Mouse (Mus musculus): Measurements from ENCODE around the gene Sypl. TPM values are rescaled to one million over a fixed set of nuclear protein-coding genes. Genes with fewer than 3 reads are reported as not detected.

The Sypl gene
- polyA plus RNA-seq, 1 experiment from 2014 or later, result 136 TPM

DNA sequence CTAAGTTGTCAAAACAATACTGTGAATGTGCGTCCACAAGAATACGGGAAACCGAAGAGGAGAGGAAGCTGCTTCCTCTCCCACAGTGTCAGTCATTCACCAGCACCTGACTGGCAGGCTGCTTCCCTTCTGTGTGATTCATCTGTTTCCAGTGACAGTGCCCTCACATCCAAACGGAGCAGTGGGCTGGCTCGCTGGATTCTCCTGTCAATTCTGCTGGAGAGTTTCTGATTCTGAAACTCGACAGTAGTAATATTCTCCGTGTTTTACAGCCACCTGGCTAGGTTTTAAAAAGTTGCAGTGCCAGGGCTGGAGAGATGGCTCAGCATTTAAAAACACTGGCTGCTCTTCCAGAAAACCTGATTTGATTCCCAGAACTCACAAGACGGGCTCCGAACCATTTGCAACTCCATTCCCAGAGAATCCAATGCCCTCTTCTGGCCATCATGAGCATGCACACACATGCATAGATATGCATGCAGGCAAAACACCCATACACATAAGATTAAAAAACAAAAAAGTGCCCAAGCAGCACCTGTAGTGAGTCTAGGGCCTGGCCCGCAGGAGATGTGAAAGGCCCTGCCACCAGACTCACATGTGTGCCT, 26.4 kb upstream of the Sypl start:
- Histone ChIP-seq H3K79me2 (ENCODE audit: inconsistent target) (no peaks in the 10 kb centered on the region), H3K4me3 (ENCODE audit: inconsistent target) (no peak overlapping the region), H3K36me3 (ENCODE audit: inconsistent target) (no peaks in the 10 kb centered on the region), H3K27ac (no peak overlapping the region)
- 87% methylated on average over 10 of the region's 10 CpGs for WGBS (ENCODE audit: missing documents)

DNA sequence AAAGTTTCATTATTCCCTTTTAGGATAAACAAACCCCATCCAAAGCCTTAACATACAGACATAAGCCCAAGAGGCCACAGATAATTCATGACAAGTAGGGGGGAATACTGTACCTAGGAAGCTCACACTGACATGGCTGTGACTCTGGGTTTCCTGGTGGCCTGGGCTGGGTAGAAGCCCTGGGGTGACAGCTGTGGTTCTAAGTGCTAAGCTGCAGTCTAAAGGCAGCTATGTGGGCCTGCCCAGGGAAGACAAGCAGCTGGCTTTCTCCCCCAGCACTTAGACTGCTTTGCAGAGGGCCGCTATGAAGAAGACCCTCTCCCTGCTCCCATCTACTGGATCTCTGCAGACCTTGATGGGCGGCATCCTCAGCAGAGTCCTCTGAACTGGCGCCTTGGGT, 25.5 kb upstream of the Sypl start:
- WGBS (ENCODE audit: missing documents), result 100% methylated on average over 3 of the region's 3 CpGs

DNA sequence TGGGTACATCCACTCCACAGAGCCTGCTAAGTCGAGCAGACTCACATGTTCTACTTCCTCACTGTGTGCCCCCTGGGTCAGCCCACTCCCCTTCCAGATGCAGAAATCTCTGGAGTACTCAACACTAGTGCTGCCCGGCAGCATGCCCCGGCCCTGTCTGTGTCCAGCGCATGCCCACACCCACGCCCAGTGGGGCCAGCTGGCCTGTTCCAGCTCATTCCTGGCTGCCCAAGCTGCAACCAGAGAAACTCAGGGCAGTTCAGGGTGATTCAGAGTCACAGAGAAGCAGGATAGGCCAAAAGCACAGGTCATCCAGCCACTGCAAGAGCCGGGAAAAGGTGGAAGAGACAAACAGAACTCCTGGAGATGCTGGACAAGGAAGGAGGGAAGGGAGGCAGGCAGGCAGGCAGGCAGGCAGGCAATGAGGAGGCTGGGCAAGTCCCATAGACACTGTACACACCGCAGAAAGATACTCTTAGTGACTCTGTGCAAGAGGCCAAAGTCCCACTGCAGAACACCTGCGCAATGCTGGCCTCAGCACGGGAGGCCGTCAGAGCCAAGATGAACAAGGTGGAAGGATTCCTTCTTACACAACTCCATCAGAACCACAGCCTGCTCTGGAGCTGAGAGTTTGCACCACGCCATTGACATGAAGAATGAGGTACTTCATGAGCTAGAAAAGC, 23.7 kb upstream of the Sypl start:
- Histone ChIP-seq H3K4me3 (ENCODE audit: inconsistent target) (no peak overlapping the region), H3K27ac (no peak overlapping the region), H3K36me3 (ENCODE audit: inconsistent target) (no peaks in the 10 kb centered on the region), H3K79me2 (ENCODE audit: inconsistent target) (no peaks in the 10 kb centered on the region)
- WGBS (ENCODE audit: missing documents), result 95% methylated on average over 11 of the region's 11 CpGs

More for the DNA sequence above, 25.5 kb upstream of the Sypl start:
- no peaks in the 10 kb centered on the region for H3K79me2 ChIP-seq (ENCODE audit: inconsistent target)
- H3K4me3 ChIP-seq (ENCODE audit: inconsistent target), result no peak overlapping the region
- no peaks in the 10 kb centered on the region for H3K36me3 ChIP-seq (ENCODE audit: inconsistent target)
- no peak overlapping the region for H3K27ac ChIP-seq

DNA sequence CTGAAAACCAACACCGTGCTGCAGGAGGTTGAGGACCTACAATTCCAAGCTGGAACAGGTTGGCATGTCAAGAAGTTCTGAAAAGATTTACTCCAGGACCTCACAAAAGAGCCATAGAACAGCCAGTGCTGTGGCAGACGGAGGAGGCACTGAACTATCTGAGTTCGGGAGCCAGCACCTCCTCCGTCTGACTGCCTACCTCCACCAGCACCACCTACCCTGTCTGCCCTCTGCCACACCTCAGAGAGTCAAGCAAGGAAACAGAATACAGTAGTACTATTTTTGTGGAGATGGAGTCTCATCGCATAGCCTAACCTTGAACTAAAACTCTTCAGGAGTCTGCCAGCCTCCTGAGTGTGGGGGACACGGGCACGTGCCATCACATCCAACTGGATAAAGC, 23.1 kb upstream of the Sypl start:
- H3K79me2 ChIP-seq (ENCODE audit: inconsistent target), result no peaks in the 10 kb centered on the region
- H3K4me3 ChIP-seq (ENCODE audit: inconsistent target), result no peak overlapping the region
- H3K36me3 ChIP-seq (ENCODE audit: inconsistent target), result no peaks in the 10 kb centered on the region
- H3K27ac ChIP-seq, result no peak overlapping the region
- WGBS (ENCODE audit: missing documents), result 95% methylated on average over 7 of the region's 7 CpGs

DNA sequence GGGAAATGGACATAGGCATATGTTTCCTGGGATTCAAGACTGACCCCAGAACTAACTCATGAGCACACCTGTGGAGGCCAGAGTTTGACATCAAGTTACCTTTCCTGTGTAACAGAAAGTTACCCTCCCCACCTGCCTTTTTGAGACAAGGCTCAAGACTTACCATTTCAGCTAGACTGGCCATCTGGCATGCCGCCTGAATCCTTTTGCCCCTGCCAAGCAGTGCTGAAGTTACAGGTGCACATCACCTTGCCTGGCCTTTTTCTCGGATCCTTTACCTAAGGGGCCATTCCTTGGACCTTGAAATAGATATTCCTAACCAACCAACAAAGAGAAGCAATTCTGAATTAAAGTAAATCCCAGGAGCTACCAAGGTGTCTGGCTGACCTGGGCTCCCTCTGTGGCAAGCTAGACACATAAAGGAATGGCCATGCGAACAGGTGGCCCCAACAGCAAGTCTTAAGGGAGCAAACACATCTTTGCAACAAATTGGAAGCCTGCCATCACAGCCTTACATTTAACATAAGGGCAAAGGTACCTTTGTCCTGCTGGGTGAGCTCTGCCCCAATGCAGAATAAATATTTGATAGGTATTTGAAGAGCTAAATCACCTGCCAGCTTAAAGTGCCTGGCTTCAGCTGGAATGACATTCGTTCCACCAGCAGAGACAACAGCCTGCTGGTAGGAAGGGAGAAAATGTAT, 17.3 kb upstream of the Sypl start:
- H3K79me2 ChIP-seq (ENCODE audit: inconsistent target), result no peaks in the 10 kb centered on the region
- no peaks in the 10 kb centered on the region for H3K36me3 ChIP-seq (ENCODE audit: inconsistent target)
- no peak overlapping the region for H3K27ac ChIP-seq
- 88% methylated on average over 4 of the region's 4 CpGs for WGBS (ENCODE audit: missing documents)
- H3K4me3 ChIP-seq (ENCODE audit: inconsistent target), result no peak overlapping the region

- Histone ChIP-seq H3K27ac (no peak overlapping the region), H3K36me3 (ENCODE audit: inconsistent target) (no peaks in the 10 kb centered on the region), H3K79me2 (ENCODE audit: inconsistent target) (no peaks in the 10 kb centered on the region), H3K4me3 (ENCODE audit: inconsistent target) (no peak overlapping the region)
- WGBS (ENCODE audit: missing documents), result 100% methylated on average over 4 of the region's 4 CpGs
Measured at GRCm38 (mm10) chr12:32941141-32941540, 12.6 kb upstream of the Sypl start.

GRCm38 (mm10) chr12:32943347-32943746, 10.3 kb upstream of the Sypl start:
- H3K27ac ChIP-seq, result peak overlapping the region; percentile 25
- no peaks in the 10 kb centered on the region for H3K36me3 ChIP-seq (ENCODE audit: inconsistent target)
- 32% methylated on average over 4 of the region's 4 CpGs for WGBS (ENCODE audit: missing documents)
- no peaks in the 10 kb centered on the region for H3K79me2 ChIP-seq (ENCODE audit: inconsistent target)
- no peak overlapping the region for H3K4me3 ChIP-seq (ENCODE audit: inconsistent target)

DNA sequence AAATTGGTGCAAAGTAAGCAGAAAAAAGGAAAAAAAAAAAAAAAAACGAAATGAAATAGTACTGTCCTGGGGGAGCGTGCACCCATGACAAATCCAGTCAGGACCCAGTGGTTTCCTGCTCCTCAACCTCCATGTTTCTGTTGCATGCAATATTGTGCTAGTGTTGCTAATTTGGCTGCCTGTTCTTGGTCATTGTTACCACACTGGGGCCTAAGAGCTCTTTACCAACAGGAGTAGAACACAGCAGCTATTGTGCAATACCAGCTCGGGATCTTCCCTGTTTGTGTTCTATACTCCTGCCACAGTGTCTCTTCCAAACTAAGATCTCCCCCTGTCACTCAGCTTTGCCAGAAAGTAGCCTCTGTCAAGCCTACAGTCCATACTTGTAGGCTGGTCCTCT, 9.7 kb upstream of the Sypl start:
- WGBS (ENCODE audit: missing documents), result 7% methylated on average over 3 of the region's 3 CpGs
- no peaks in the 10 kb centered on the region for H3K79me2 ChIP-seq (ENCODE audit: inconsistent target)
- H3K36me3 ChIP-seq (ENCODE audit: inconsistent target), result no peaks in the 10 kb centered on the region
- no peak overlapping the region for H3K4me3 ChIP-seq (ENCODE audit: inconsistent target)
- H3K27ac ChIP-seq, result peak overlapping the region; percentile 25

GRCm38 (mm10) chr12:32944884-32945454, 8.7 kb upstream of the Sypl start:
- Histone ChIP-seq H3K36me3 (ENCODE audit: inconsistent target) (no peaks in the 10 kb centered on the region), H3K4me3 (ENCODE audit: inconsistent target) (no peak overlapping the region), H3K27ac (no peak overlapping the region), H3K79me2 (ENCODE audit: inconsistent target) (no peaks in the 10 kb centered on the region)
- WGBS (ENCODE audit: missing documents), result 90% methylated on average over 8 of the region's 8 CpGs

- Histone ChIP-seq H3K4me3 (ENCODE audit: inconsistent target) (no peak overlapping the region), H3K36me3 (ENCODE audit: inconsistent target) (no peaks in the 10 kb centered on the region), H3K79me2 (ENCODE audit: inconsistent target) (no peaks in the 10 kb centered on the region), H3K27ac (no peak overlapping the region)
- 52% methylated on average over 4 of the region's 4 CpGs for WGBS (ENCODE audit: missing documents)
Measured at GRCm38 (mm10) chr12:32946376-32946775, 7.3 kb upstream of the Sypl start.

DNA sequence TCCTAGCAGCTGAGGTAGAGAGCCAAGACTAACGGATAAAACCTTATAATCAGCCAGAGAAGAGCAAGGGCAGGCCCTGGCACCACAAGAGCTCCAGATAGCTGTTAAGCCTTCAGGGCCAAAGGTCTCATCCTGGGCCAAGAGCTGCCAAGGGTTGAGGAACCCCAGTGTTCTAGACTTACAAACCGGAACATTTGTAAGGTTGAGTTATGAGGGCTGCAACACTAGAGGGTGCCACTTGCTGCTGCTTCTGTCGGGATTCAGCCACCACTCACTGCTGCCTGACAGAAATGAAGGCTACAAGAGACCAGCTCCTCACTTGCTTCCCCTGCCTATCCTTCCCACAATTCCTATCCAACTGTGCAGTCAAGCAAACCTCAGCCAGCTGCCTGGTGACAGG, 1.3 kb upstream of the Sypl start:
- Histone ChIP-seq H3K79me2 (ENCODE audit: inconsistent target) (peaks cover 28% of the 10 kb centered on the region), H3K36me3 (ENCODE audit: inconsistent target) (no peaks in the 10 kb centered on the region), H3K4me3 (ENCODE audit: inconsistent target) (no peak overlapping the region), H3K27ac (peak overlapping the region; percentile 91)
- 17% methylated on average over 3 of the region's 3 CpGs for WGBS (ENCODE audit: missing documents)

DNA sequence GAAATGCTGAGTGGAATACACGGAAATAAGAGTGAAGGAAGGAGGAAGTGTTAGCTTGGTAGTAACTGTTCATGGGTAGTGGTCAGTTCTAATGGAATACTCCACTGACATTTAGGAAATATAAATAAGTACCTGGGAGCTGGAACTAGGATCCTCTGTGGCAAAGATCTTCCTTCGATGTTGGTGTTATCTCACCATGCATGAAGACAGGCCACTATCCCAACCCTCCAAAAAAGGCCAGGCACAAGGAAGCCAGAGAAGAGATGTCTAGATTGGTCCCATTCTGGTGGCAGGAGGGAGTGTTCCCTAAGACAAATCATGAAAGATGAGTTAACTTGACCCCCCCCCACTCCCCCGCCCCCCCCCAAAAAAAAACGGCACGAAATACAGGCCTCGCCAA, 625 bp upstream of the Sypl start:
- Histone ChIP-seq H3K79me2 (ENCODE audit: inconsistent target) (peaks cover 34% of the 10 kb centered on the region), H3K4me3 (ENCODE audit: inconsistent target) (peak overlapping the region; percentile 32), H3K36me3 (ENCODE audit: inconsistent target) (no peaks in the 10 kb centered on the region), H3K27ac (peak overlapping the region; percentile 91)
- 3% methylated on average over 6 of the region's 6 CpGs for WGBS (ENCODE audit: missing documents)

- H3K36me3 ChIP-seq (ENCODE audit: inconsistent target), result no peaks in the 10 kb centered on the region
- H3K79me2 ChIP-seq (ENCODE audit: inconsistent target), result peaks cover 48% of the 10 kb centered on the region
- WGBS (ENCODE audit: missing documents), result under 1% methylated on average over 65 of the region's 71 CpGs
- H3K4me3 ChIP-seq (ENCODE audit: inconsistent target), result peak overlapping the region; percentile 85
- peak overlapping the region; percentile 90 for H3K27ac ChIP-seq
Measured at GRCm38 (mm10) chr12:32954216-32955021, 728 bp downstream of the Sypl start.

DNA sequence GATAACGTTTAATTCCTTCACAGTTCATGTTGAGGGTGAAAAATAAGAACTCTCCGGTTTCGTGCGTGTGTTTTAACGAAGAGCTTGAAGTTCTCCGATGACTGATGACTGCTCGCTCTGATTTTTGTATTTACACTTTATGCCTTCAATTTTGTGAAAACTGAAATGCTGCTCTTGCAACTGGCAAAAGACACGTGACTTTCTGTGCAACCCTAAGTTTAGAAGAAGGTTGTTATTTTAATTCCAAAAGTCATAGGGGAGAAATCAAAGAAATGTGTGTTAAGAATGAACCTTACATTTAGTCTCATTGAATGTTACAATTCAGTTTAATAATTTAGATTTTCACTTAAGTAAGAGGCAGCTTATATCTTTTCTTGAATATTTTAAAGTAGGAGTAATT, 1.3 kb downstream of the Sypl start:
- H3K36me3 ChIP-seq (ENCODE audit: inconsistent target), result no peaks in the 10 kb centered on the region
- peak overlapping the region; percentile 85 for H3K4me3 ChIP-seq (ENCODE audit: inconsistent target)
- peak overlapping the region; percentile 90 for H3K27ac ChIP-seq
- peaks cover 54% of the 10 kb centered on the region for H3K79me2 ChIP-seq (ENCODE audit: inconsistent target)
- WGBS (ENCODE audit: missing documents), result under 1% methylated on average over 8 of the region's 8 CpGs
